Mouse (Mus musculus) midbrain, embryonic 13.5 days (tissue): Measurements from ENCODE around the gene Nkapd1. TPM values are rescaled to one million over a fixed set of nuclear protein-coding genes. Genes with fewer than 3 reads are reported as not detected.

Experiments
- ATAC-seq: fragments of 200-750 bp; cut with Nextera tagmentation; 2 replicates; pipeline ENCODE4 v1.8.0; 2017; ENCODE audit warnings: mild to moderate bottlenecking, moderate TSS enrichment, moderate library complexity
- H3K27ac ChIP-seq: fragments of 300-500 bp; sonication (generic); 2 replicates; pipeline ENCODE4 v1.5.1; 2015; ENCODE audit warnings: inconsistent platforms, mild to moderate bottlenecking, moderate library complexity
- H3K27me3 ChIP-seq: fragments of 300-500 bp; sonication (generic); 2 replicates; pipeline ENCODE4 v1.6.1; 2015; ENCODE audit warnings: mild to moderate bottlenecking, inconsistent platforms
- H3K36me3 ChIP-seq: fragments of 300-500 bp; sonication (generic); 2 replicates; pipeline ENCODE4 v1.6.1; 2015; ENCODE audit warnings: mild to moderate bottlenecking, inconsistent platforms
- H3K4me1 ChIP-seq: fragments of 300-500 bp; sonication (generic); replicated peaks from 2 replicates; pipeline ENCODE4 v1.6.1; 2015; ENCODE audit warnings: inconsistent platforms
- H3K4me2 ChIP-seq: fragments of 300-500 bp; sonication (generic); replicated peaks from 2 replicates; pipeline ENCODE4 v1.6.1; 2015; ENCODE audit warnings: moderate library complexity, mild to moderate bottlenecking, inconsistent platforms
- H3K4me3 ChIP-seq: fragments of 300-500 bp; sonication (generic); replicated peaks from 2 replicates; pipeline ENCODE4 v1.5.1; 2015; ENCODE audit warnings: mild to moderate bottlenecking, inconsistent platforms
- H3K9ac ChIP-seq: fragments of 300-500 bp; sonication (generic); replicated peaks from 2 replicates; pipeline ENCODE4 v1.6.1; 2015; ENCODE audit warnings: mild to moderate bottlenecking, inconsistent platforms
- H3K9me3 ChIP-seq: fragments of 300-500 bp; sonication (generic); 2 replicates; pipeline ENCODE4 v1.6.1; 2016; ENCODE audit warnings: mild to moderate bottlenecking, inconsistent platforms
- WGBS: fragments of 180-500 bp; shearing (Covaris S2); methylation state at CpG from one replicate; pipeline ENCODE4 v1.1.7; 2015; 5-methylcytosine and 5-hydroxymethylcytosine counted together
- polyA plus RNA-seq: library from polyadenylated mRNA; unstranded; fragments of >200 nt; fragmentation: Nextera tagmentation; extraction: Ambion mirVana; gene quantifications from 2 replicates; pipeline ENCODE4 v1.2.1, GENCODE M21; 2015

Nkapd1 gene
- 23.5 and 23.8 TPM in 2 replicates for polyA plus RNA-seq

DNA sequence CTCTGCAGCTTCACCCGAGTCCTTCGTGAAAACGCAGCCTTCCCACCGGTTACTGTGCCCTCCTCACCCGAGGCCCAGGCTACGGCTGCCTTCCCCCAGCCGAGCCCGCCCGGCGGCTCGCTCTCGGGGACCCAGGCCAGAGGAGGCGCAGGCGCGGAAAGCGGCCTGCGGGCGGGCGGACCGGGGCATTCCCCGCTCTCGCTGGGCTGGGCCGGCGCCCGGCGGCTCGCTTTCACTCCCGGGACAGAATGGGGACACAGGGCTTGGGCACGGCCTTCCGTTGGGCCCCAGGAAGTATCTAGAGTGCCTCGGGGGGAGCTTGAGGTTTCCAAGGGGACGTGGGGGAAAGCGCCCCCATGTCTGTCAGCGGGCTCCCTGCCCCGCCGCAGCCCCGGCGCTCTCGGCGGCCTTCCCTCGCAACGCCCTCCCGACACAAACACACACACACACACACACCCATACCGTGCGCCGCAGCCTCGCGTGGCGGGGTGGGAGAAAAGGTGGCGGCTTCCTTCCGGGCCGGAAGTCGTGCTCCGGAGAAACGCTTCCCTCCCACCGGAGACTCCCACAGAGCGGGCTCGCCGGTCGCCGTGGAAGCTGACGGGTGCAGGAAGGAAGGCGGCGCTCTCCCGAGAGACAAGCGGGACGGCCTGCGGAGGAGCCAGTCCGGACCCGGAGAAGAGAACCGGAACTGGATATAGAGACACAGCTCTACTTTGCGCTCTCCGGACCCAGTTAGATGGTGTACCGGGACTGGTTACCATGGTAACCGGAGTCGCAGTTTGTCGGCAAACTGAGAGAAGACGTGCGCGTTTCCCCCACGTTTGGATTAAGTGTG lies at the start of gene Nkapd1, which contains the start of gene Pih1d2:
Nkapd1 (minus strand) TSS at position 699 of the 838 bp plus-strand sequence.
Pih1d2 (plus strand) TSS at position 556 of the 838 bp plus-strand sequence.
- H3K9ac ChIP-seq, result peak within 1 kb of the TSS; percentile 94
- peak within 1 kb of the TSS; percentile 95 for H3K27ac ChIP-seq
- ATAC-seq, result peak; percentile 97
- no peaks in the 10 kb centered on the region for H3K9me3 ChIP-seq
- H3K4me2 ChIP-seq, result peak within 1 kb of the TSS; percentile 95
- peak within 1 kb of the TSS; percentile 100 for H3K4me3 ChIP-seq
- peaks cover 26% of the 10 kb centered on the region for H3K4me1 ChIP-seq
- H3K36me3 ChIP-seq, result peaks cover 33% of the 10 kb centered on the region
- under 1% methylated on average over 64 of the region's 81 CpGs for WGBS
- H3K27me3 ChIP-seq, result no peaks in the 10 kb centered on the region

DNA sequence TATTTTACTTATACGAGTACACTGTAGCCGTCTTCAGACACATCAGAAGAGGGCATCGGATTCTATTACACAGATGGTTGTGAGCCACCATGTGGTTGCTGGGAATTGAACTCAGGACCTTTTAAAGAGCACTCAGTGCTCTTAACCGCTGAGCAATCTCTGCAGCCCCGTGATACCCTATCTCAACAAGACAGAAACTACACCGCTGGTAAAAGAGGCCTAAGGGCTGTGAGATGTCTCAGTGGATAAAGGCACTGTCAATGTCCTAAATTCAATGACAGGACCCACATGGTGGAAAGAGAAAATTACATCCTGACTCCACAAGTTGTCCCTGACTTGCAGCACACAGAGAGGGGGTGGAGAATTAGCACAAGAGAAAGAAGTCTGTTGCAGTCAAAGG lies 49.2 kb upstream of the Nkapd1 start:
- no peak for ATAC-seq
- no peak overlapping the region for H3K27ac ChIP-seq
- H3K36me3 ChIP-seq, result peaks cover 56% of the 10 kb centered on the region
- H3K4me2 ChIP-seq, result no peak overlapping the region
- H3K9me3 ChIP-seq, result no peaks in the 10 kb centered on the region
- H3K4me3 ChIP-seq, result no peak overlapping the region
- no peak overlapping the region for H3K9ac ChIP-seq
- no peaks in the 10 kb centered on the region for H3K27me3 ChIP-seq
- WGBS, result 87% methylated on average over 6 of the region's 6 CpGs
- H3K4me1 ChIP-seq, result no peaks in the 10 kb centered on the region

DNA sequence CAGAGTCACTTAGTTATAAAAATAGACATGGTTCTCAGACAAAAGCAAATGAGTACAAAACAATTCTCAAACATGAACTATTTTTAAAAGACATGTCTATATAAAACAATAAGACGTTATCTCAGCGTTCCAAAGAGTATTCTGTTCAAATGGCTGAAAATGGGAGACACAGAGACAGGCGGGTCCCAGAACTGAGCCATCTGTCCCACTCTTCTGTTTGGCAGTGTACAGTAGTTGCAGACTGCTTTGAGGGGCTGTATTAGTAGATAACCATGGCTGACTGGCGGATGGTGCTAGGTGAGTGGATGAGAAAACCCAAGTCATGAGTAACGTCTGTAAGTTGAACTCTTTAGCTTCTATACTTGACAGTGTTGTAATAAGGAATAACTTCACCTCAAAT lies 47.6 kb upstream of the Nkapd1 start:
- Histone ChIP-seq H3K27ac (no peak overlapping the region), H3K9ac (no peak overlapping the region), H3K9me3 (no peaks in the 10 kb centered on the region), H3K4me1 (peaks cover 6% of the 10 kb centered on the region), H3K4me2 (no peak overlapping the region), H3K36me3 (peaks cover 53% of the 10 kb centered on the region), H3K4me3 (no peak overlapping the region), H3K27me3 (no peaks in the 10 kb centered on the region)
- 89% methylated on average over 5 of the region's 5 CpGs for WGBS
- no peak for ATAC-seq

DNA sequence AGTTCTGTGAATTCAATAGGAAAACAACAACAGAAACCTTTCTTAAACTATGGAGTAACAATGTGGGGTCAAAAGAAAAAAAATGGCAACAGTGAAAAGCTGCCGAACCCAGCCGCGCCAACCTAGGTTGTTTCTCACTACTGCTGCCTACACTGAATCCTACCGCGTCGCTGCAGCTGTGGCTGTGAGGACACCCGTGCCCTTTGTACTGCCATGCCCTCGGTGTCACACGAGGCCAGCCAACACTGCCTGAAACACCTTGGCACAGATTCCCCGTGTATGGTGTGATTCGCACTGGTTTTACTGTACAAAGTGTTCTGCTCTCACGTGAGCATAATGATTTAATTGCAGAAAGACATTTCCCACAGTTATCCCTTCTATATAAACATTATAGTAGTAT lies 43.2 kb upstream of the Nkapd1 start:
- H3K27me3 ChIP-seq, result no peaks in the 10 kb centered on the region
- peak overlapping the region; percentile 93 for H3K9ac ChIP-seq
- no peak overlapping the region; the same call in 1 of the 2 replicates for H3K27ac ChIP-seq
- peaks cover 26% of the 10 kb centered on the region for H3K36me3 ChIP-seq
- peak overlapping the region; percentile 90 for H3K4me3 ChIP-seq
- H3K4me1 ChIP-seq, result peaks cover 25% of the 10 kb centered on the region
- WGBS, result 17% methylated on average over 12 of the region's 12 CpGs
- ATAC-seq, result no peak
- H3K9me3 ChIP-seq, result no peaks in the 10 kb centered on the region
- H3K4me2 ChIP-seq, result peak overlapping the region; percentile 70

DNA sequence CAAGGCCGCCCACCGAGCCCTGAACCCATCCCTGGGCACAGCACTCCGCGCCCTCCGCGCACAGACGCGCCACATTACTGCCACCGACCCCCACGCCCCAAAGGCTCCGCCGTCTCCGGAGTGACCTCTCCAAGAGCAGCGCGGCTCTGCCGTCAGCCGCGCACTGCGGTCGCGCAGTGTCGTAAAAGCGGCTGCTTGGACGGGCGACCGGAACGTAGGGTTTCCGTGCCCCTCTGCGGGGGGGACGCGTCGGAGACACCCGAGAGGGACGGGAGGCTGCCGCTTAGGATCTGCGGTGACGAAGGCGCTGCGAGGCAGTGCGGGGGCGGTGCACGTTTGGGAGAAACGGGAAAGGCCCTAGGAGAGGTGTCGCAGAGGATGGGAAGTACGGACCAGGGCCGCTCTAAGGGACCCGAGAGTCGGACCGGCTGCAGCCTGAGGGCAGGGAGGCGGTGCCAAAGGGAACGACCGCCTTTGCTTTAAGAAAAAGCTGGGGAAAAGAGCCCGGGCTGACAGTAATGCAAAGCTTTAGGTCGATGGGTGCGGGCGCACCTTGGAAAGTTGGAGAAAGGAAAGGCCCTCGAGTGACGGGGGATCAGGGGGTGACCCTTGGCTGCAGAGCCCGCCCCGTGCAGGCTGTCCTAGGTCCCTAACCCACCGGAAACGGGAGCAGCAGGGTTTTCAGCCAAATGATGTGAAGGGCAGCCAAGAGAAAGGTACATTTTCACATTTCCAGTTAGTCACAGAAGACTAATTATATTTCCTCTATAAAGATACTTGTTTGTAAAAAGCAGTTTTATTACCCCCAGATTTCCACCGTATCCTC lies 42.3 kb upstream of the Nkapd1 start, which contains the start of gene Dlat:
Dlat (minus strand) TSS at position 389 of the 826 bp plus-strand sequence.
- under 1% methylated on average over 62 of the region's 63 CpGs for WGBS
- H3K9me3 ChIP-seq, result no peaks in the 10 kb centered on the region

DNA sequence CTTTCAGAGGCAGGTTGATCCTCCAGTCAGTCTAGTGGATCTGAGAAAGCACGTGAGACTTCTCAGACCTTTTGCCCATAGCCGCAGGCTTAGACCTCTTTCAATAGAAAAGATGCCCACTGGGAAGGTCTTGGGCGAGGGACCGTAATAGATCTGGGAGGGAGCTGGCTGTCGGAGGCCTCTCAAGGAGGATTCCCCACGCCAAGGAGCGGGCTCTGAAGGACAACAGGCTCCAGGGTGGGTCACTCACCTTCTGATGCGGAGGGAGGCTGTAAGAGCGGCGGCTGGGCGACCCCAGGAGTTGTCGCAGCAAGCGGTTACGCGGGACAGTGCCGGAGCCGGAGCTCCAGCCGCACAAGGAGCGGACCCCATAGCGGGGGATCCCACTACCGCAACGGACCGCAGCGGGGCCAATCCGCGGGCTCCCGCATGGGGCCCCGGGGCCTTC lies 41.7 kb upstream of the Nkapd1 start:
- Histone ChIP-seq H3K4me1 (peaks cover 25% of the 10 kb centered on the region), H3K36me3 (peaks cover 27% of the 10 kb centered on the region), H3K4me3 (peak overlapping the region; percentile 90), H3K9ac (peak overlapping the region; percentile 93), H3K27ac (peak overlapping the region; percentile 84), H3K4me2 (peak overlapping the region; percentile 70), H3K9me3 (no peaks in the 10 kb centered on the region), H3K27me3 (no peaks in the 10 kb centered on the region)
- ATAC-seq, result no peak
- under 1% methylated on average over 28 of the region's 28 CpGs for WGBS

More for the DNA sequence above, 42.3 kb upstream of the Nkapd1 start, which contains the start of gene Dlat:
- peak within 1 kb of the TSS; percentile 90 for H3K4me3 ChIP-seq
- peak within 1 kb of the TSS; percentile 70 for H3K4me2 ChIP-seq
- peaks cover 25% of the 10 kb centered on the region for H3K4me1 ChIP-seq
- H3K27ac ChIP-seq, result peak within 1 kb of the TSS; percentile 84
- peak within 1 kb of the TSS; percentile 93 for H3K9ac ChIP-seq
- H3K36me3 ChIP-seq, result peaks cover 26% of the 10 kb centered on the region
- no peaks in the 10 kb centered on the region for H3K27me3 ChIP-seq
- peak; percentile 95 for ATAC-seq

DNA sequence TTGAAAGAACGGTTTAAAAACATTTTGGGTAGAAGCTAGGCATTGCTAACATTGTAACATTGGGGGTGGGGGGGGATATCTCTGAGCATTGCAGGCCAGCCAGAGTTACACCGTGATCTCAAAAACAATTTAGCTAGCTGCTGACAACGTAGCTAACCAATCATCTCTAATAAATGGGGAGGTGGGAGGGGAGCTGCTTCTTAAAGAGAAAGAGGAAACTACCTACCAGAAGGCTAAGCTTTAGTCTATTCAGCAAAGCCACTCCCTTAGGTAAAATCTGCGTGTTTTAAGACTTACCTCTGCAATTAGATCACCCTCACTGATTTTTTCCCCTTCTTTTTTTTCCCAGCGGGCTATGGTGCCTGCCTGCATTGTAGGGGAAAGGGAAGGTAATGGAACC lies 41.1 kb upstream of the Nkapd1 start:
- no peaks in the 10 kb centered on the region for H3K27me3 ChIP-seq
- H3K9ac ChIP-seq, result peak overlapping the region; percentile 93
- H3K9me3 ChIP-seq, result no peaks in the 10 kb centered on the region
- ATAC-seq, result no peak
- H3K36me3 ChIP-seq, result peaks cover 32% of the 10 kb centered on the region
- H3K4me2 ChIP-seq, result peak overlapping the region; percentile 70
- peak overlapping the region; percentile 90 for H3K4me3 ChIP-seq
- 31% methylated on average over 5 of the region's 5 CpGs for WGBS
- H3K4me1 ChIP-seq, result peaks cover 25% of the 10 kb centered on the region
- H3K27ac ChIP-seq, result peak overlapping the region; percentile 84; the same call in 1 of the 2 replicates

DNA sequence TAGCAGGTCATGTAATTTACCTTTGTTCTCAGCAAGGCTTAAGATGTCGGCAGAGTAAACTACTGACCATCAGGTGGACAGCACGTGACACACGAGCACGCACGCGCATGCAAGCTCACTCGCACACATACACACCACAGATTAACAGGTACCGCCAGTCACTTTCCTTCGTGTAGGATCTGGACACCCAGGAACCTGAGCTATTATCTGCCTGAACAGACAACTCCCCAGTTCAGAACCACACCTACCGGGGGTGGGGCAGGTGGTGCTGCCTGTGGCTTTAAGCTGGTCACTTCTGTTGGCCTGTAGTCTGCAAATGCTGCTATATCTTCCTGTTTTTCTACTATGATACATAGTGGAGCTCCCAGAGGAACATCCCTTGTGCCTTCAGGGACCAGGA lies 33.2 kb upstream of the Nkapd1 start:
- Histone ChIP-seq H3K27me3 (no peaks in the 10 kb centered on the region), H3K36me3 (peaks cover 94% of the 10 kb centered on the region), H3K4me3 (no peak overlapping the region), H3K4me1 (no peaks in the 10 kb centered on the region), H3K9me3 (no peaks in the 10 kb centered on the region), H3K4me2 (no peak overlapping the region), H3K9ac (no peak overlapping the region), H3K27ac (no peak overlapping the region)
- 96% methylated on average over 10 of the region's 10 CpGs for WGBS
- ATAC-seq, result no peak

DNA sequence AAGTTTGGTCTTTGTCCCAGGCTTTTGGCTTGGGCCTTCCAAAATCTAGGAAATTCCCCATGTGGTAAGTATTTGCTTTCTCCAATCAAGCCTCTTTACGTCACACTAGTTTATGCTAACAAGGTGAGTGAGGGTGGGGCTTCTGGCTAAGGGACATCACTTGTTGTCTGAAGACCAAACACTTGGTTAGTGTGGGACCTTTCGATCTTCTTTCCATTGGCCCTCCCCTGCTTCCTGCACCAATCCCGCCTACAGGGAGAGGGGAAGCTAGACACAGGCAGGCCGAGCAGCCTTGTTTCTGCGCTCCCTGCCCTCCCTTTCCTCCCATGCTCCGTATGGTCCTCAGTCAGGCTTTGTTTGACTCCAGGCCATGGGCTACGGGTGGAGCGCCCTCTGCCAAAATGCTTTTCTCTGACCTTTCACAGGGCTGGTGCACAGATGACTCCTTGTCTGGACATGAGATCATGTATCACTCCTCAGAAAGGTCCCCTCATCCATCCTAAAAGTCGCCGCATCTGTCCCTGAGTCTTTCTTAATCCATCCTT lies 29.6 kb upstream of the Nkapd1 start:
- Histone ChIP-seq H3K27ac (no peak overlapping the region), H3K27me3 (no peaks in the 10 kb centered on the region), H3K4me1 (no peaks in the 10 kb centered on the region), H3K9ac (no peak overlapping the region), H3K4me2 (no peak overlapping the region), H3K36me3 (peaks cover 93% of the 10 kb centered on the region), H3K9me3 (no peaks in the 10 kb centered on the region), H3K4me3 (no peak overlapping the region)
- no peak for ATAC-seq
- WGBS, result 80% methylated on average over 10 of the region's 10 CpGs

DNA sequence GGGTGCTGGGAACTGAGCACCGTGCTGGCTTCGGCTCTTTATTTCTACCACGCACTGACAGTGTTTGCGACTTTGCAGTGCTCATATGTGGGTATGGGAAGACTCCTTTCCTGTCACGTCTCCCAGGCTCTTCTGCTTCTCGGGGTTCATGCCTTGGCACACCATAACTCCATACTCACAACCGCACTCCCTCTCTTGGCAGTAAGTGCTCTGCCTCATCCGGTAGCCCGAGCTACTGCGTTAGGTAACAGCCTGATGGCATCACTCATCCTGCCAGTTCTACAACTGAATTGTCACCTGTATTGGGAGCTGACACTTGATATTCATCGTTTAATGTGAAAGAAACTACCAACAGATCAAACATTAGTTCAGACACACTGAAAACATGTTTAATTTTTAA lies 17.0 kb upstream of the Nkapd1 start:
- H3K27me3 ChIP-seq, result no peaks in the 10 kb centered on the region
- no peak overlapping the region for H3K27ac ChIP-seq
- H3K9ac ChIP-seq, result no peak overlapping the region
- no peak overlapping the region for H3K4me3 ChIP-seq
- no peaks in the 10 kb centered on the region for H3K4me1 ChIP-seq
- H3K36me3 ChIP-seq, result peaks cover 58% of the 10 kb centered on the region
- no peak overlapping the region for H3K4me2 ChIP-seq
- H3K9me3 ChIP-seq, result no peaks in the 10 kb centered on the region
- 95% methylated on average over 11 of the region's 11 CpGs for WGBS
- ATAC-seq, result no peak

DNA sequence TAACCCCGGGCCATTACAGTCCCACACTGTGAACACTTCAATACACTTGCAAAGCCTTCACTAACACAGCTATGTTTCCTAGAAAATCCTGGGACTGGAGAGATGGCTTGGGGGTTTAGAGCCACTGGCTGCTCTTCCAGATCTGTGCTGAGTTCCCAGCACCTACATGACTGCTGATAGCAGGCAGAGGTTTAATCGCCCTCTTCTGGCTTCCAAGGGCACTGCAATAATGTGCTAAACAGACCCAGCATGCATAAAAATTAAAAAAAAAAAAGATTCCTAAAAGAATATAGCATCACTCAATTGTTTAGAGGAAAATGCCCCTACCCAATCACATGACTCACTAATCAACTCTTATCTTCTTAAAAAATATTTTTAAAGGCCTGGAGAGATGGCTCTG lies 15.8 kb upstream of the Nkapd1 start:
- no peaks in the 10 kb centered on the region for H3K9me3 ChIP-seq
- no peaks in the 10 kb centered on the region for H3K4me1 ChIP-seq
- H3K4me3 ChIP-seq, result no peak overlapping the region
- H3K27me3 ChIP-seq, result no peaks in the 10 kb centered on the region
- 72% methylated on average over 2 of the region's 2 CpGs for WGBS
- peaks cover 46% of the 10 kb centered on the region for H3K36me3 ChIP-seq
- H3K27ac ChIP-seq, result no peak overlapping the region
- ATAC-seq, result no peak
- no peak overlapping the region for H3K9ac ChIP-seq
- no peak overlapping the region for H3K4me2 ChIP-seq
